Mouse (Mus musculus): Measurements from ENCODE around the gene Trappc12.

DNA sequence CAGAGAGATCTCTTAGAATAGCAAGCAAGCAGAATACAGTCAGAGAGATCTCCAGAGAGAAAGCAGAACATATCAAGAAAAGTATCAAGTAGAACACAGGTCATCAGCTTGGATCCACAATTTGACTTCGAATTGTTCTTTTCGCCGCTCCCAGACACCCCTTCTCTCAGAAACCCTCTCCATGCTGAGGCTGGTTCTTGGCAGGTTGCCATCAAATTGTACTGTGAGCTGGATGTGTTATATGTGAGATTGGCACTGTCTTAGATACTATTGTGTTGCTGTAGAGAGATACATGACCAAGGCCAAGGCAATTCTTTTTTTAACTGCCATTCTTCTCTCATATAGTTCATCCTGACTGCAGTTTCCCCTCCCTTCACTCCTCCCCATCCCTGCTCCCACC, 44.8 kb upstream of the Trappc12 start:
- TF ChIP-seq GATA1 (IDR thresholded peaks at IDR 0.05; ENCODE audit: borderline replicate concordance, low read length) = no peak
- no peak for TF ChIP-seq FLI1 (IDR thresholded peaks at IDR 0.05; ENCODE audit: low read length)
